Mouse (Mus musculus) embryonic facial prominence, embryonic 15.5 days (tissue): ENCODE data around the gene Atf3. TPM values are rescaled to one million over a fixed set of nuclear protein-coding genes. Genes with fewer than 3 reads are reported as not detected.

Experiments
- ATAC-seq: fragments of 200-750 bp; cut with Nextera tagmentation; 2 replicates; pipeline ENCODE4 v1.8.0; 2017; ENCODE audit warnings: low read depth, moderate TSS enrichment; ENCODE audit not compliant: insufficient number of reproducible peaks, low FRiP score, low TSS enrichment
- H3K27ac ChIP-seq: fragments of 300-500 bp; sonication (generic); replicated peaks from 2 replicates; pipeline ENCODE4 v1.5.1; 2015; ENCODE audit warnings: mild to moderate bottlenecking, inconsistent platforms
- H3K27me3 ChIP-seq: fragments of 300-500 bp; sonication (generic); 2 replicates; pipeline ENCODE4 v1.6.1; 2015; ENCODE audit warnings: inconsistent platforms
- H3K36me3 ChIP-seq: fragments of 300-500 bp; sonication (generic); 2 replicates; pipeline ENCODE4 v1.6.1; 2015; ENCODE audit warnings: mild to moderate bottlenecking, inconsistent platforms
- H3K4me1 ChIP-seq: fragments of 300-500 bp; sonication (generic); 2 replicates; pipeline ENCODE4 v1.6.1; 2015; ENCODE audit warnings: inconsistent platforms
- H3K4me2 ChIP-seq: fragments of 300-500 bp; sonication (generic); replicated peaks from 2 replicates; pipeline ENCODE4 v1.6.1; 2015; ENCODE audit warnings: mild to moderate bottlenecking, inconsistent platforms
- H3K4me3 ChIP-seq: fragments of 300-500 bp; sonication (generic); replicated peaks from 2 replicates; pipeline ENCODE4 v1.5.1; 2015; ENCODE audit warnings: mild to moderate bottlenecking, inconsistent platforms
- H3K9ac ChIP-seq: fragments of 300-500 bp; sonication (generic); 2 replicates; pipeline ENCODE4 v1.6.1; 2015; ENCODE audit warnings: inconsistent platforms
- H3K9me3 ChIP-seq: fragments of 300-500 bp; sonication (generic); replicated peaks from 2 replicates; pipeline ENCODE4 v1.6.1; 2016; ENCODE audit warnings: inconsistent platforms
- WGBS: fragments of 180-500 bp; shearing (Covaris S2); methylation state at CpG from one replicate; pipeline ENCODE4 v1.1.7; 2015; 5-methylcytosine and 5-hydroxymethylcytosine counted together
- polyA plus RNA-seq: library from polyadenylated mRNA; unstranded; fragments of >200 nt; fragmentation: Nextera tagmentation; extraction: Ambion mirVana; gene quantifications from 2 replicates; pipeline ENCODE4 v1.2.1, GENCODE M21; 2015

Gene Atf3
- polyA plus RNA-seq = 5.2 and 5.8 TPM in 2 replicates

DNA sequence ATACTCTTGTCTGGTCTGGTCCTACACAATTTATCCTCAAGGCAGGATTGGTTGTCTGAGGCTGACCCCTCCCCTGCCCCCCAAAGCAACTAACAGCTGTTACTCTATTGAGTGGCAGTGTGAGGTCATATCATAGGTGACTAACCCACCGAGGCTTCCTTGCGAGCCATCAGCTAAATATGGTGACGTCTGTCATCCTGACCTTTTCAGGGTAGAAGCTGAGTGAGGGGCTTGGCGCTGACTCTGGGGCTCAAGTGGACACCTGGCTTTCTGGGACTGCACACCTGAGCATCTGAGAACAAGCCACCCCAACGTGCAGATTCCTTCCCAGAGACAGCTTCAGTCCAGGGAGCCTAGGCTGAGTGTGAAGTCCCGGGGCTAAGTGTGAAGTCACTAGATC, at the start of gene Atf3:
TSS of gene Atf3 (minus strand) at position 101 of the 400 bp plus-strand sequence.
- H3K4me3 ChIP-seq = no peak within 1 kb of the TSS
- no peak within 1 kb of the TSS for H3K4me2 ChIP-seq
- 0 out of 2 replicates have a peak, but pooled peaks cover 4% of the 10 kb centered on the region for H3K27me3 ChIP-seq
- no peaks in the 10 kb centered on the region for H3K36me3 ChIP-seq
- no peak for ATAC-seq
- H3K9ac ChIP-seq = no peak within 1 kb of the TSS
- no peak within 1 kb of the TSS for H3K27ac ChIP-seq
- 64% methylated on average over 6 of the region's 6 CpGs for WGBS
- H3K4me1 ChIP-seq = peaks cover 6% of the 10 kb centered on the region; the same call in 1 of the 2 replicates
- H3K9me3 ChIP-seq = no peaks in the 10 kb centered on the region

GRCm38 (mm10) chr1:191267162-191267561, 49.3 kb upstream of the Atf3 start:
- H3K4me1 ChIP-seq = no peaks in the 10 kb centered on the region
- no peak overlapping the region for H3K27ac ChIP-seq
- no peak overlapping the region for H3K4me3 ChIP-seq
- no peaks in the 10 kb centered on the region for H3K36me3 ChIP-seq
- no peak overlapping the region for H3K4me2 ChIP-seq
- no peaks in the 10 kb centered on the region for H3K27me3 ChIP-seq
- ATAC-seq = no peak
- 50% methylated on average over 5 of the region's 5 CpGs for whole genome bisulfite sequencing
- H3K9ac ChIP-seq = no peak overlapping the region
- no peaks in the 10 kb centered on the region for H3K9me3 ChIP-seq

GRCm38 (mm10) chr1:191263471-191263870, 45.6 kb upstream of the Atf3 start:
- no peaks in the 10 kb centered on the region for H3K9me3 ChIP-seq
- H3K4me3 ChIP-seq = no peak overlapping the region
- H3K9ac ChIP-seq = no peak overlapping the region
- peaks cover 3% of the 10 kb centered on the region; the same call in 1 of the 2 replicates for H3K4me1 ChIP-seq
- no peak overlapping the region for H3K4me2 ChIP-seq
- H3K27ac ChIP-seq = no peak overlapping the region
- 91% methylated on average over 5 of the region's 5 CpGs for WGBS
- no peaks in the 10 kb centered on the region for H3K27me3 ChIP-seq
- no peaks in the 10 kb centered on the region for H3K36me3 ChIP-seq
- no peak for ATAC-seq

DNA sequence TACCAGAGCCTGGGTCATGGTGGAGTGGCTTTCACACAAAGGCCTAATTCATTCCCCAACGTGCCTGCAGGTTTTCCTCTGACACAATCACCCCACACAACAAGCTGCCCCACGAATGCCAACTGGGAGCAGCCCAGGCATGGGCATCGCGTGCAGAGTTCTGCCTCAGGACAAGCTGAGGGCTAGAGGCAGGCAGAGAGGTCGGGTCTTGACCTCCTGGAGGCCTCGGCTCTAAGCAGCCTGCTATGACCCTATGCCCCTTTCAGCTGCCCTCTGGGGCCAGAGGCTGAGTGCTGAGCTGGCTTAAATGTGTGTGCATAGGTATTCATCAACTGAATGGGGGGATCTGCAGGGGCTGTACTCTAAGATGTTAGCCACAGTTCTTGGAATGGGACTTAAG, 44.0 kb upstream of the Atf3 start:
- H3K4me2 ChIP-seq = no peak overlapping the region
- ATAC-seq = no peak
- WGBS = 25% methylated on average over 6 of the region's 6 CpGs
- peaks cover 8% of the 10 kb centered on the region; the same call in 1 of the 2 replicates for H3K4me1 ChIP-seq
- no peak overlapping the region for H3K9ac ChIP-seq
- H3K36me3 ChIP-seq = no peaks in the 10 kb centered on the region
- H3K27ac ChIP-seq = no peak overlapping the region
- H3K4me3 ChIP-seq = no peak overlapping the region
- no peaks in the 10 kb centered on the region for H3K9me3 ChIP-seq
- H3K27me3 ChIP-seq = no peaks in the 10 kb centered on the region

- WGBS = 68% methylated on average over 5 of the region's 5 CpGs
Observed at GRCm38 (mm10) chr1:191259661-191260060, 41.8 kb upstream of the Atf3 start.

DNA sequence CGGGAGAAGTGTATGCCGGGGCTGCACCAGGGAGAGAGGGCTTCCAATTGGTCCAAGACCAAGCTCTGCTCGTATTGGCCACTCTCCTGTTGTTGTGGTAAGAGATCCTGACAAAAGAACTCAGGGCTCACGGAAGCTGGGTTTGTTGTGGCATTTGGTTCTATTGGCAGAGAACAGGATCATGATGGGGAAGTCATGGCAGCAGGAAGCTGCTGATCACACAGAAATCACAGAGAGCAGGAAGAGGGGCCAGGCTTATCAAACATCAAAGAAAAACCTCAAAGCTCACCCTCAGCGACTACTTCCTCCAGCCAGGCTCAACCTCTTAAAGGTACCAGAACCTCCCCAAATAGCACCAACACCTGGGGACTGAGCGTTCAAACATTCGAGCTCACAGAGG, 41.3 kb upstream of the Atf3 start:
- H3K27me3 ChIP-seq = no peaks in the 10 kb centered on the region
- 31% methylated on average over 7 of the region's 7 CpGs for WGBS
- ATAC-seq = no peak
- H3K9ac ChIP-seq = no peak overlapping the region
- H3K27ac ChIP-seq = no peak overlapping the region
- H3K4me1 ChIP-seq = peaks cover 11% of the 10 kb centered on the region; the same call in 1 of the 2 replicates
- H3K36me3 ChIP-seq = no peaks in the 10 kb centered on the region
- H3K4me2 ChIP-seq = no peak overlapping the region; the same call in 1 of the 2 replicates
- no peaks in the 10 kb centered on the region for H3K9me3 ChIP-seq
- H3K4me3 ChIP-seq = no peak overlapping the region

More at GRCm38 (mm10) chr1:191259661-191260060, 41.8 kb upstream of the Atf3 start:
- ATAC-seq = no peak
- Histone ChIP-seq H3K27ac (no peak overlapping the region), H3K36me3 (no peaks in the 10 kb centered on the region), H3K9ac (no peak overlapping the region), H3K4me1 (peaks cover 11% of the 10 kb centered on the region; the same call in 1 of the 2 replicates), H3K9me3 (no peaks in the 10 kb centered on the region), H3K4me3 (no peak overlapping the region), H3K4me2 (no peak overlapping the region), H3K27me3 (no peaks in the 10 kb centered on the region)

DNA sequence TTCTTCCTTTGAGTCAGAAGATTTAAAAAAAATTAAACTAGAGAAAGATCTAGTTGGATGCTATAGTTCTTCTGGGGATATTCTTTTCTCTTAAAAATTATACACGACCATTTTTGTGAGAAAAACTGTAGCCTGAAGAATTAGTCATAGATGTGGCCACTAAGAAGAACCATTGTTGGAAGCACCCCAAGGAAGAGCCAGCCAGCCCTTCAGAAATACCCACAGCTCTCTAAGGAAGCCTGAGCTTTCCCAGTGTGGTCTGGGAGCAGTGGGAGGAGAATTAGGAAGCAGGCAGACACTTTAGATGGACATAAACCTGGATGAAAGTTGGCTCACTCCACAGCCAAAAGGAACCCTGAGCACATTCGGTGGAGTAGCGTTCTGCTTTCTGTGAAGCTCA, 40.7 kb upstream of the Atf3 start:
- H3K27ac ChIP-seq = no peak overlapping the region
- no peak overlapping the region for H3K9ac ChIP-seq
- H3K4me3 ChIP-seq = no peak overlapping the region
- peaks cover 11% of the 10 kb centered on the region; the same call in 1 of the 2 replicates for H3K4me1 ChIP-seq
- H3K27me3 ChIP-seq = no peaks in the 10 kb centered on the region
- H3K4me2 ChIP-seq = no peak overlapping the region
- ATAC-seq = no peak
- no peaks in the 10 kb centered on the region for H3K9me3 ChIP-seq
- 47% methylated on average over 3 of the region's 3 CpGs for WGBS
- no peaks in the 10 kb centered on the region for H3K36me3 ChIP-seq

- peaks cover 11% of the 10 kb centered on the region; the same call in 1 of the 2 replicates for H3K4me1 ChIP-seq
- 62% methylated on average over 2 of the region's 2 CpGs for WGBS
- H3K36me3 ChIP-seq = no peaks in the 10 kb centered on the region
- H3K27ac ChIP-seq = no peak overlapping the region
- no peak overlapping the region for H3K4me2 ChIP-seq
- H3K4me3 ChIP-seq = no peak overlapping the region
- no peaks in the 10 kb centered on the region for H3K9me3 ChIP-seq
- H3K9ac ChIP-seq = no peak overlapping the region
- no peak for ATAC-seq
- no peaks in the 10 kb centered on the region for H3K27me3 ChIP-seq
Observed at GRCm38 (mm10) chr1:191257981-191258380, 40.1 kb upstream of the Atf3 start.

- no peak overlapping the region for H3K4me3 ChIP-seq
- H3K9me3 ChIP-seq = no peaks in the 10 kb centered on the region
- WGBS = 63% methylated on average over 3 of the region's 3 CpGs
- no peak overlapping the region for H3K27ac ChIP-seq
- peaks cover 11% of the 10 kb centered on the region; the same call in 1 of the 2 replicates for H3K4me1 ChIP-seq
- H3K27me3 ChIP-seq = no peaks in the 10 kb centered on the region
- ATAC-seq = no peak
- no peaks in the 10 kb centered on the region for H3K36me3 ChIP-seq
- no peak overlapping the region for H3K4me2 ChIP-seq
- H3K9ac ChIP-seq = no peak overlapping the region
Observed at GRCm38 (mm10) chr1:191257351-191257771, 39.5 kb upstream of the Atf3 start.

- Histone ChIP-seq H3K4me1 (peaks cover 9% of the 10 kb centered on the region; the same call in 1 of the 2 replicates), H3K4me3 (no peak overlapping the region), H3K4me2 (no peak overlapping the region), H3K36me3 (no peaks in the 10 kb centered on the region), H3K27me3 (no peaks in the 10 kb centered on the region), H3K9ac (no peak overlapping the region), H3K9me3 (no peaks in the 10 kb centered on the region), H3K27ac (no peak overlapping the region)
- no peak for ATAC-seq
- WGBS = 60% methylated on average over 11 of the region's 11 CpGs
Observed at GRCm38 (mm10) chr1:191256566-191257350, 38.9 kb upstream of the Atf3 start.

GRCm38 (mm10) chr1:191256134-191256533, 38.3 kb upstream of the Atf3 start:
- H3K9ac ChIP-seq = no peak overlapping the region
- H3K4me2 ChIP-seq = no peak overlapping the region
- no peaks in the 10 kb centered on the region for H3K9me3 ChIP-seq
- no peak overlapping the region for H3K4me3 ChIP-seq
- ATAC-seq = no peak
- 91% methylated on average over 5 of the region's 5 CpGs for WGBS
- no peak overlapping the region for H3K27ac ChIP-seq
- no peaks in the 10 kb centered on the region for H3K36me3 ChIP-seq
- H3K27me3 ChIP-seq = no peaks in the 10 kb centered on the region
- H3K4me1 ChIP-seq = 0 out of 2 replicates have a peak, but pooled peaks cover 8% of the 10 kb centered on the region
